Mouse (Mus musculus) layer of hippocampus, postnatal 25 days (tissue): ENCODE results near the gene Mospd3. TPM values are rescaled to one million over a fixed set of nuclear protein-coding genes. Genes with fewer than 3 reads are reported as not detected.

Experiments
- DNase-seq, 2 experiments: peaks; one replicate each; pipeline ENCODE4 v3.0.0; 2022; ENCODE audit warnings: mixed read lengths in 2 of 2, low spot score in 1 of 2; ENCODE audit errors: extremely low spot score in 1 of 2
- total RNA-seq, 2 experiments: library from RNA; stranded (reverse); gene quantifications; 2 replicates each; pipeline ENCODE4 v1.2.3; 2021

Gene Mospd3
- 10 to 100 TPM; 33.6 TPM for total RNA-seq

- DNase-seq, result peak; percentile 89 to 92
Measured at GRCm38 (mm10) chr5:137600619-137601364, at the start of gene Mospd3. Gene Mospd3, minus strand, starts transcription at chr5:137601058.

- DNase-seq, result no peak
Measured at GRCm38 (mm10) chr5:137649669-137650571, 49.1 kb upstream of the Mospd3 start.

GRCm38 (mm10) chr5:137649251-137649650 is 48.4 kb upstream of the Mospd3 start:
- no peak for DNase-seq

GRCm38 (mm10) chr5:137647827-137648601 is 47.2 kb upstream of the Mospd3 start:
- no peak for DNase-seq

- no peak for DNase-seq
Measured at GRCm38 (mm10) chr5:137645652-137646091, 44.8 kb upstream of the Mospd3 start, which contains the start of gene Irs3. Gene Irs3, minus strand, starts transcription at chr5:137645714.

GRCm38 (mm10) chr5:137645091-137645651 is 44.3 kb upstream of the Mospd3 start:
- no peak for DNase-seq

- no peak for DNase-seq
Measured at GRCm38 (mm10) chr5:137644484-137644883, 43.6 kb upstream of the Mospd3 start.

GRCm38 (mm10) chr5:137642886-137643285 is 42.0 kb upstream of the Mospd3 start:
- no peak for DNase-seq

GRCm38 (mm10) chr5:137641054-137641453 is 40.2 kb upstream of the Mospd3 start, which contains the start of gene Sap25:
Gene Sap25, plus strand, starts transcription at chr5:137641334.
- DNase-seq, result peak in 1 of 2 experiments; percentile 41

GRCm38 (mm10) chr5:137639472-137639871 is 38.6 kb upstream of the Mospd3 start:
- DNase-seq, result no peak

GRCm38 (mm10) chr5:137633397-137634084 is 32.7 kb upstream of the Mospd3 start:
- DNase-seq, result no peak

- DNase-seq, result no peak
Measured at GRCm38 (mm10) chr5:137631591-137631990, 30.7 kb upstream of the Mospd3 start.

GRCm38 (mm10) chr5:137631171-137631570 is 30.3 kb upstream of the Mospd3 start:
- no peak for DNase-seq

GRCm38 (mm10) chr5:137630602-137631001 is 29.7 kb upstream of the Mospd3 start:
- DNase-seq, result no peak

GRCm38 (mm10) chr5:137629906-137630545 is 29.2 kb upstream of the Mospd3 start:
- DNase-seq, result no peak

- DNase-seq, result no peak
Measured at GRCm38 (mm10) chr5:137629306-137629721, 28.5 kb upstream of the Mospd3 start.

- peak; percentile 93 to 94 for DNase-seq
Measured at GRCm38 (mm10) chr5:137628498-137629305, 27.8 kb upstream of the Mospd3 start, which contains the start of the genes Fbxo24, Lrch4 and Gm20605. Gene Fbxo24, minus strand, starts transcription at chr5:137629002. Gene Lrch4, plus strand, starts transcription at chr5:137629121. Gene Gm20605, plus strand, starts transcription at chr5:137629175.

- DNase-seq, result no peak
Measured at GRCm38 (mm10) chr5:137627991-137628390, 27.1 kb upstream of the Mospd3 start.
